Mouse (Mus musculus) embryonic facial prominence, embryonic 12.5 days (tissue): Measurements from ENCODE around the gene Palb2. TPM values are rescaled to one million over a fixed set of nuclear protein-coding genes. Genes with fewer than 3 reads are reported as not detected.

Experiments used
- ATAC-seq: fragments of 200-750 bp; cut with Nextera tagmentation; 2 replicates; pipeline ENCODE4 v1.8.0; 2017; ENCODE audit not compliant: insufficient number of reproducible peaks, insufficient read depth, low FRiP score, low TSS enrichment
- H3K27ac ChIP-seq: fragments of 300-500 bp; sonication (generic); 2 replicates; pipeline ENCODE4 v1.5.1; 2016; ENCODE audit warnings: mild to moderate bottlenecking
- H3K27me3 ChIP-seq: fragments of 300-500 bp; sonication (generic); 2 replicates; pipeline ENCODE4 v1.6.1; 2016; ENCODE audit warnings: mild to moderate bottlenecking, moderate library complexity
- H3K36me3 ChIP-seq: fragments of 300-500 bp; sonication (generic); 2 replicates; pipeline ENCODE4 v1.6.1; 2016; ENCODE audit warnings: mild to moderate bottlenecking
- H3K4me1 ChIP-seq: fragments of 300-500 bp; sonication (generic); 2 replicates; pipeline ENCODE4 v1.6.1; 2016
- H3K4me2 ChIP-seq: fragments of 300-500 bp; sonication (generic); replicated peaks from 2 replicates; pipeline ENCODE4 v1.6.1; 2016; ENCODE audit warnings: mild to moderate bottlenecking, moderate library complexity
- H3K4me3 ChIP-seq: fragments of 300-500 bp; sonication (generic); 2 replicates; pipeline ENCODE4 v1.5.1; 2016; ENCODE audit warnings: mild to moderate bottlenecking
- H3K9ac ChIP-seq: fragments of 300-500 bp; sonication (generic); 2 replicates; pipeline ENCODE4 v1.6.1; 2016; ENCODE audit warnings: mild to moderate bottlenecking, moderate library complexity
- H3K9me3 ChIP-seq: fragments of 300-500 bp; sonication (generic); 2 replicates; pipeline ENCODE4 v1.6.1; 2016; ENCODE audit warnings: mild to moderate bottlenecking, moderate library complexity
- WGBS: fragments of 180-500 bp; shearing (Covaris S2); methylation state at CpG from one replicate; pipeline ENCODE4 v1.1.7; 2016; 5-methylcytosine and 5-hydroxymethylcytosine counted together
- polyA plus RNA-seq: library from polyadenylated mRNA; unstranded; fragments of >200 nt; fragmentation: Nextera tagmentation; extraction: Ambion mirVana; gene quantifications from 2 replicates; pipeline ENCODE4 v1.2.1, GENCODE M21; 2016

The Palb2 gene
- 18.5 and 19.1 TPM in 2 replicates for polyA plus RNA-seq

- Histone ChIP-seq H3K27me3 (no peaks in the 10 kb centered on the region), H3K4me2 (peak within 1 kb of the TSS; percentile 73), H3K9me3 (no peaks in the 10 kb centered on the region), H3K4me1 (peaks cover 6% of the 10 kb centered on the region; the same call in 1 of the 2 replicates), H3K4me3 (peak within 1 kb of the TSS; percentile 62), H3K27ac (peak within 1 kb of the TSS; percentile 47), H3K36me3 (peaks cover 34% of the 10 kb centered on the region), H3K9ac (peak within 1 kb of the TSS; percentile 70)
- peak; percentile 92 for ATAC-seq
- WGBS: under 1% methylated on average over 54 of the region's 54 CpGs
Measured at GRCm38 (mm10) chr7:122132497-122133337, at the start of gene Palb2, which contains the start of gene Dctn5. Gene Palb2, minus strand, starts transcription at chr7:122132985. Gene Dctn5, plus strand, starts transcription at chr7:122133041.

GRCm38 (mm10) chr7:122180720-122181119 lies 47.9 kb upstream of the Palb2 start:
- 92% methylated on average over 7 of the region's 7 CpGs for WGBS
- no peak overlapping the region for H3K9ac ChIP-seq
- no peaks in the 10 kb centered on the region for H3K36me3 ChIP-seq
- H3K9me3 ChIP-seq: no peaks in the 10 kb centered on the region
- no peak overlapping the region for H3K4me3 ChIP-seq
- no peak overlapping the region for H3K27ac ChIP-seq
- peak; percentile 5; the same call in 1 of the 2 replicates for ATAC-seq
- H3K27me3 ChIP-seq: 0 out of 2 replicates have a peak, but pooled peaks cover 3% of the 10 kb centered on the region
- no peaks in the 10 kb centered on the region for H3K4me1 ChIP-seq
- no peak overlapping the region for H3K4me2 ChIP-seq

GRCm38 (mm10) chr7:122171613-122172012 lies 38.8 kb upstream of the Palb2 start:
- no peak overlapping the region for H3K4me3 ChIP-seq
- no peak overlapping the region for H3K27ac ChIP-seq
- no peaks in the 10 kb centered on the region for H3K4me1 ChIP-seq
- no peaks in the 10 kb centered on the region for H3K9me3 ChIP-seq
- H3K36me3 ChIP-seq: peaks cover 41% of the 10 kb centered on the region
- no peak overlapping the region for H3K4me2 ChIP-seq
- ATAC-seq: no peak
- 74% methylated on average over 10 of the region's 10 CpGs for WGBS
- no peaks in the 10 kb centered on the region for H3K27me3 ChIP-seq
- no peak overlapping the region for H3K9ac ChIP-seq

- no peak overlapping the region for H3K4me3 ChIP-seq
- WGBS: 84% methylated on average over 6 of the region's 6 CpGs
- no peaks in the 10 kb centered on the region for H3K27me3 ChIP-seq
- H3K4me2 ChIP-seq: no peak overlapping the region
- H3K4me1 ChIP-seq: no peaks in the 10 kb centered on the region
- H3K9me3 ChIP-seq: no peaks in the 10 kb centered on the region
- no peak overlapping the region for H3K27ac ChIP-seq
- H3K36me3 ChIP-seq: peaks cover 50% of the 10 kb centered on the region
- no peak overlapping the region for H3K9ac ChIP-seq
- ATAC-seq: no peak
Measured at GRCm38 (mm10) chr7:122170705-122171104, 37.9 kb upstream of the Palb2 start.

- no peak overlapping the region for H3K4me2 ChIP-seq
- H3K27ac ChIP-seq: no peak overlapping the region
- H3K27me3 ChIP-seq: no peaks in the 10 kb centered on the region
- no peaks in the 10 kb centered on the region for H3K9me3 ChIP-seq
- no peak overlapping the region for H3K4me3 ChIP-seq
- no peaks in the 10 kb centered on the region for H3K4me1 ChIP-seq
- WGBS: 94% methylated on average over 7 of the region's 7 CpGs
- no peak for ATAC-seq
- H3K9ac ChIP-seq: no peak overlapping the region
- peaks cover 83% of the 10 kb centered on the region for H3K36me3 ChIP-seq
Measured at GRCm38 (mm10) chr7:122167203-122167602, 34.4 kb upstream of the Palb2 start.

- Histone ChIP-seq H3K36me3 (peaks cover 77% of the 10 kb centered on the region), H3K27me3 (no peaks in the 10 kb centered on the region), H3K4me2 (no peak overlapping the region), H3K9ac (no peak overlapping the region), H3K27ac (no peak overlapping the region), H3K4me3 (no peak overlapping the region), H3K9me3 (no peaks in the 10 kb centered on the region), H3K4me1 (peaks cover 22% of the 10 kb centered on the region)
- ATAC-seq: no peak
- WGBS: 83% methylated on average over 7 of the region's 8 CpGs
Measured at GRCm38 (mm10) chr7:122163766-122164165, 31.0 kb upstream of the Palb2 start.

GRCm38 (mm10) chr7:122160037-122160436 lies 27.3 kb upstream of the Palb2 start:
- Histone ChIP-seq H3K4me1 (peaks cover 31% of the 10 kb centered on the region), H3K9me3 (no peaks in the 10 kb centered on the region), H3K27ac (peak overlapping the region; percentile 88), H3K36me3 (peaks cover 42% of the 10 kb centered on the region), H3K27me3 (no peaks in the 10 kb centered on the region), H3K9ac (peak overlapping the region; percentile 66), H3K4me3 (peak overlapping the region; percentile 67), H3K4me2 (peak overlapping the region; percentile 78)
- WGBS: under 1% methylated on average over 12 of the region's 12 CpGs
- ATAC-seq: no peak

- ATAC-seq: peak; percentile 85
- no peaks in the 10 kb centered on the region for H3K27me3 ChIP-seq
- peak within 1 kb of the TSS; percentile 88 for H3K27ac ChIP-seq
- under 1% methylated on average over 63 of the region's 63 CpGs for WGBS
- peak within 1 kb of the TSS; percentile 66 for H3K9ac ChIP-seq
- no peaks in the 10 kb centered on the region for H3K9me3 ChIP-seq
- peak within 1 kb of the TSS; percentile 78 for H3K4me2 ChIP-seq
- H3K36me3 ChIP-seq: peaks cover 34% of the 10 kb centered on the region
- peaks cover 31% of the 10 kb centered on the region for H3K4me1 ChIP-seq
- peak within 1 kb of the TSS; percentile 67 for H3K4me3 ChIP-seq
Measured at GRCm38 (mm10) chr7:122158915-122159902, 26.4 kb upstream of the Palb2 start, which contains the start of gene Plk1. Gene Plk1, plus strand, starts transcription at chr7:122159439.

- peak overlapping the region; percentile 88 for H3K27ac ChIP-seq
- no peaks in the 10 kb centered on the region for H3K9me3 ChIP-seq
- peak overlapping the region; percentile 67 for H3K4me3 ChIP-seq
- no peaks in the 10 kb centered on the region for H3K27me3 ChIP-seq
- peaks cover 31% of the 10 kb centered on the region for H3K4me1 ChIP-seq
- peaks cover 27% of the 10 kb centered on the region for H3K36me3 ChIP-seq
- WGBS: 5% methylated on average over 13 of the region's 13 CpGs
- ATAC-seq: no peak
- peak overlapping the region; percentile 64 for H3K9ac ChIP-seq
- H3K4me2 ChIP-seq: peak overlapping the region; percentile 78
Measured at GRCm38 (mm10) chr7:122158488-122158887, 25.7 kb upstream of the Palb2 start.

- Histone ChIP-seq H3K27ac (no peak overlapping the region), H3K36me3 (peaks cover 24% of the 10 kb centered on the region), H3K9ac (no peak overlapping the region), H3K27me3 (no peaks in the 10 kb centered on the region), H3K4me3 (no peak overlapping the region), H3K4me2 (no peak overlapping the region), H3K4me1 (peaks cover under 1% of the 10 kb centered on the region; the same call in 1 of the 2 replicates), H3K9me3 (no peaks in the 10 kb centered on the region)
- no peak for ATAC-seq
- 87% methylated on average over 4 of the region's 4 CpGs for WGBS
Measured at GRCm38 (mm10) chr7:122152473-122152872, 19.7 kb upstream of the Palb2 start.

- Histone ChIP-seq H3K4me2 (no peak overlapping the region), H3K36me3 (peaks cover 88% of the 10 kb centered on the region), H3K4me3 (no peak overlapping the region), H3K4me1 (no peaks in the 10 kb centered on the region), H3K27ac (no peak overlapping the region), H3K27me3 (no peaks in the 10 kb centered on the region), H3K9me3 (no peaks in the 10 kb centered on the region), H3K9ac (no peak overlapping the region)
- no peak for ATAC-seq
Measured at GRCm38 (mm10) chr7:122140991-122141390, 8.2 kb upstream of the Palb2 start.
